Mouse (Mus musculus) kidney, embryonic 14.5 days (tissue): ENCODE measurements at regions not wholly inside any gene's neighbourhood (a gene's known extent, or its start where the extent isn't known, plus 50 kb on each side); places are given as distances from the start of the nearest gene placed in this dataset.

Source experiments
- ATAC-seq: fragments of 200-750 bp; cut with Nextera tagmentation; 2 replicates; pipeline ENCODE4 v1.8.0; 2017; ENCODE audit warnings: moderate number of reproducible peaks, mild to moderate bottlenecking, moderate TSS enrichment, moderate library complexity; ENCODE audit not compliant: low FRiP score, low TSS enrichment
- H3K27ac ChIP-seq: fragments of 300-500 bp; sonication (generic); 2 replicates; pipeline ENCODE4 v1.5.1; 2014; ENCODE audit warnings: low read depth, mild to moderate bottlenecking, low read length, moderate library complexity, mixed read lengths
- H3K27me3 ChIP-seq: fragments of 300-500 bp; sonication (generic); 2 replicates; pipeline ENCODE4 v1.6.1; 2014; ENCODE audit warnings: mild to moderate bottlenecking, low read length; ENCODE audit not compliant: control insufficient read depth, insufficient read depth
- H3K36me3 ChIP-seq: fragments of 300-500 bp; sonication (generic); 2 replicates; pipeline ENCODE4 v1.6.1; 2014; ENCODE audit warnings: low read length, mixed read lengths; ENCODE audit not compliant: control insufficient read depth, insufficient read depth
- H3K4me1 ChIP-seq: fragments of 300-500 bp; sonication (generic); 2 replicates; pipeline ENCODE4 v1.6.1; 2014; ENCODE audit warnings: low read length, mixed read lengths; ENCODE audit not compliant: control insufficient read depth, insufficient read depth
- H3K4me2 ChIP-seq: fragments of 300-500 bp; sonication (generic); replicated peaks from 2 replicates; pipeline ENCODE4 v1.6.1; 2014; ENCODE audit warnings: low read depth, mild to moderate bottlenecking, low read length
- H3K4me3 ChIP-seq: fragments of 300-500 bp; sonication (generic); 2 replicates; pipeline ENCODE4 v1.5.1; 2014; ENCODE audit warnings: mild to moderate bottlenecking, low read length
- H3K9ac ChIP-seq: fragments of 300-500 bp; sonication (generic); 2 replicates; pipeline ENCODE4 v1.6.1; 2014; ENCODE audit warnings: low read depth, mild to moderate bottlenecking, low read length, moderate library complexity
- H3K9me3 ChIP-seq: fragments of 300-500 bp; sonication (generic); 2 replicates; pipeline ENCODE4 v1.6.1; 2016; ENCODE audit warnings: low read length; ENCODE audit not compliant: control insufficient read depth
- WGBS: fragments of 180-500 bp; shearing (Covaris S2); extraction: QIAGEN DNeasy Blood & Tissue Kit; methylation state at CpG from one replicate; pipeline ENCODE4 v1.1.7; 2014; 5-methylcytosine and 5-hydroxymethylcytosine counted together

DNA sequence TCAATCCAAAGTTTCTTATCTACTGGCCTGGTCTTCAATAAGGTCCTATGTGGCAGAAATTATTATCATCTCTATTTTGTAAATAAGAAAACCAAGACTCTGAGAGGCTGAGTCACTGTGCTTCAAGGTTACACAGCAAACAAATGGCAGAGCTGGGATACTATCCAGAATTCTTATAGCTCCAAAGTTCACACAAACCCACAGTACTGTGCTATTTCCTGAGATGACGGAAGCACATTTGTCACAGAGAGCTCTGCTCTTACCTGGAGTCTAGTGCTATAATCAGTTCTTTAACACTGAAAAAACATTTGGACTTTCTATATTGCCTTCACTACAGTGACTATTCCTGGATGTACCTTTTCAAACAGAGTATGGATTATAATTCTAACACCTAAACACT lies 654.7 kb upstream of the Brinp1 start:
- Histone ChIP-seq H3K4me1 (no peaks in the 10 kb centered on the region), H3K27ac (no peak overlapping the region), H3K27me3 (no peaks in the 10 kb centered on the region), H3K9ac (no peak overlapping the region), H3K9me3 (no peaks in the 10 kb centered on the region), H3K4me3 (no peak overlapping the region), H3K4me2 (no peak overlapping the region), H3K36me3 (no peaks in the 10 kb centered on the region)
- no peak for ATAC-seq
- WGBS: 90% methylated on average over 1 of the region's 1 CpGs

DNA sequence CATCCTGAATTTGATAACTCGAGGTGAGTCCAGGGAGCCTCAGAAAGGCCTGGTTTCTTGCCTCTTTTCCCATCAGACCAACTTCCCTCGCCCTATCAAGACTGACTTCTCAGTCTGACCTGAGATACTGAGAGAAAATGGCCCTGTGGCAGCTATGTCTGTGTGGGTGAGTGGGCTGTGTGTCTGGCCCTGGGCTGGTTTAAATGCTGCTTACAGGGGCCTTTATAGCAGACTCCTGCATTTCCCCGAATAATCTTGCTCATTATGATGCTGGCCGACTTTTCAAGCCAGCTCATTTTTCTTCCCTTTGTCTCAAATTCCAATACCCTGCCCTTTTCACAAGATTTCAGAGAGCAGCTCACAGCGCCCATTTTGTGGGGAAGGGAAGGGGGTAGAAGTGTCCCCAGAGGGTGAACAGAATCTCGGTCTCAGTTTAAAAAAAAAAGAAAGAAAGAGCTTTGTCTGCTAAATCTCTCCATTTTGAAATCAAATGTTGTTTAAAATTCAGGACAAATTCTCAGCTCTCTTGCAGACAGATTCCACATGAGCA lies 642.9 kb upstream of the Brinp1 start:
- 65% methylated on average over 6 of the region's 6 CpGs for WGBS
- Histone ChIP-seq H3K4me1 (no peaks in the 10 kb centered on the region), H3K27ac (no peak overlapping the region), H3K4me2 (no peak overlapping the region), H3K9ac (no peak overlapping the region), H3K4me3 (no peak overlapping the region), H3K9me3 (no peaks in the 10 kb centered on the region), H3K27me3 (no peaks in the 10 kb centered on the region), H3K36me3 (no peaks in the 10 kb centered on the region)
- ATAC-seq: no peak

DNA sequence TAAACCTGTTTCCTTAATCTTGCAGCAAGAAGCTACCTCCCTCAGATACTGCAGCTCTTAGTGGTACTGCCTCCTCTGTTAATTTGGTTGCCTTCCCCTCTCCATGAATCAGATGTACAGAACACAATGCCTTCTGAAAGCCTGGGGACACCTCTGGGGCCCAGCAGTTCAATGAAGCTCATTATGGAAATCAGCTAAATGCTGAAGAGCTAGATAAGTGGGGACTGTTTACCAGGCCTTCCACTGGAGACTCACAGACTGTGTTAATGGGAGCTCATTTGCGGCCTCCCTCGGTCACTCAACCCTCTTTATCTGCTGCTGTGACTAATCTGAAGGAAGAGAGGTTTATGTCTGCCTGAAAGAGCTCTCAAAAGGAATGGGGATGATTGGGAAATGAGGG lies 639.8 kb upstream of the Brinp1 start:
- Histone ChIP-seq H3K4me1 (no peaks in the 10 kb centered on the region), H3K36me3 (no peaks in the 10 kb centered on the region), H3K27me3 (no peaks in the 10 kb centered on the region), H3K9ac (no peak overlapping the region), H3K27ac (no peak overlapping the region), H3K4me2 (no peak overlapping the region), H3K9me3 (no peaks in the 10 kb centered on the region), H3K4me3 (no peak overlapping the region)
- no peak for ATAC-seq
- 91% methylated on average over 2 of the region's 2 CpGs for WGBS

DNA sequence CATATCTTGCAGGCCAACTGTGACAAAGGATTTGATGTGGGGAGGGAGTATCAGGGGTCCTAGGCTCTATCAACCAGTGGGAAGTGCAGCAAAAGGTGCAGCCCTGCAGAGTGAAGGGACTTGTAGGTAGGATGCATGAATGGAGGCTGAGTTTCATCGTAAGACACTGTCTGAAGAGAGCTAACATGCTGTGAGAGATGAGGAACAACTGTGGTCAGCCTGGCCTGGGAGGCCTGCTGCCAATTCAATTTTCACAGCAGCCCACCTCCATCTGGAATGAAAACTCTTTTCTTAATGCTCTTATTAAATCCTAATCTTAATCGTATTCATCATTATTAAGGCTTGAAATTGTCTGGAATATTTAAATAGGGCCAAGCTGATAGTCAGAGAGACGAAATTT lies 622.1 kb upstream of the Brinp1 start:
- no peak for ATAC-seq
- WGBS: 83% methylated on average over 3 of the region's 3 CpGs
- H3K9ac ChIP-seq: no peak overlapping the region
- no peaks in the 10 kb centered on the region for H3K4me1 ChIP-seq
- H3K9me3 ChIP-seq: no peaks in the 10 kb centered on the region
- H3K4me2 ChIP-seq: no peak overlapping the region
- no peak overlapping the region for H3K4me3 ChIP-seq
- no peaks in the 10 kb centered on the region for H3K27me3 ChIP-seq
- H3K36me3 ChIP-seq: no peaks in the 10 kb centered on the region
- H3K27ac ChIP-seq: no peak overlapping the region

DNA sequence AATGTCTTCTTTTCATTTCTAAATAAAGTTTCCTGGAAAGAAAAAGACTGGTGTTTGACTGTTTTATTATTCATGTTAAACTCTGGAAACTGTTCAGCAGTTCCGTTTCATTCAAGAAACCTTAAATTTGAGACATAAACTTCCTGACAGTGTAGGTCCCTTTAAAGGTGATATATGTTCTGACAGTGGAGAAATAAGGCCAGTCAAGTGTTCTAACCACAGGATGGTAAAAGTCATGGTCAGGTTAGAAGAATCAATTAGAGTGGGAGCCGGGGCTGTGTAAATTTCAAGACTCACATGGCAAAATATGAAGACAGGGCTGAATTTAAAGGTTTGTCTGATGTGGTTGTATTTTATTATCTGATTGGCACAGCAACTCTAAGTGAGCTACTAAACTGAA lies 593.9 kb upstream of the Brinp1 start:
- H3K4me2 ChIP-seq: no peak overlapping the region
- ATAC-seq: peak; percentile 86; the same call in 1 of the 2 replicates
- no peak overlapping the region for H3K4me3 ChIP-seq
- H3K36me3 ChIP-seq: no peaks in the 10 kb centered on the region
- H3K27ac ChIP-seq: no peak overlapping the region
- no peaks in the 10 kb centered on the region for H3K27me3 ChIP-seq
- H3K9me3 ChIP-seq: no peaks in the 10 kb centered on the region
- H3K9ac ChIP-seq: no peak overlapping the region
- H3K4me1 ChIP-seq: no peaks in the 10 kb centered on the region
- 23% methylated on average over 2 of the region's 2 CpGs for WGBS

DNA sequence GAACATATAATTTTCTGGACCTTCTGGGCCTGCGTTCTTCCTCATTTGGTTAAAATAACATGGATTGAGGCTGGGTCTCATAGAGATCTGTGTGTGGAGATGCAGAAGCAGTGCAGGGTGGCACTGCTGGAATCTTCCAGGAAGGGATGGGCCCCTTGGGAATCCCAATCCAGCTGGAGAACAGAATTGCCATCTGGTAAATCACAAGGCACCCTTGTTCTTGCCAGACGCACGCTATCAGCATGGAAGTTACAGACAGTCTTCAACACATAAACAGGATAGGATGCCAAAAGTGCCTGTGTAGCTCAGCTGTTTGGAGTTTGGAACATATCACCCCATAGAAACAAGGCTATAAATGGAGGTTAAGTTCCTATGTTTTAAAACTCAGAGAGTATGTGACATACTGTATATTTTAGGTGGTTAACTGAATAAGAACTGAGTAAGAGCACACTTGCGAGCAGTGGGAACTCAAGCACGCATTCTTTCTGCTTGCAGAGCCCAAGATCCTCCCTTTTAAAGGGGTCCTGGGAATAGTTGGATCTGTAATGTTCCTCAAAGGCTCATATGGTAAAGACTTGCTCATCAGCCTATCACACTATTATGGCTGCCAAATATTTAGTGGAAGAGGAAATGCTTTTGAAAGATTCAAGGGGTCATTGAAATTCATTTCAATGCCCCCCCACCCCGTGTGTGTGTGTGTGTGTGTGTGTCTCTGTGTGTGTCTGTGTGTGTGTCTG lies 584.1 kb upstream of the Brinp1 start:
- Histone ChIP-seq H3K4me3 (no peak overlapping the region), H3K4me2 (no peak overlapping the region), H3K4me1 (no peaks in the 10 kb centered on the region), H3K36me3 (no peaks in the 10 kb centered on the region), H3K27me3 (no peaks in the 10 kb centered on the region), H3K27ac (no peak overlapping the region), H3K9me3 (no peaks in the 10 kb centered on the region), H3K9ac (no peak overlapping the region)
- 79% methylated on average over 6 of the region's 6 CpGs for WGBS
- ATAC-seq: no peak

DNA sequence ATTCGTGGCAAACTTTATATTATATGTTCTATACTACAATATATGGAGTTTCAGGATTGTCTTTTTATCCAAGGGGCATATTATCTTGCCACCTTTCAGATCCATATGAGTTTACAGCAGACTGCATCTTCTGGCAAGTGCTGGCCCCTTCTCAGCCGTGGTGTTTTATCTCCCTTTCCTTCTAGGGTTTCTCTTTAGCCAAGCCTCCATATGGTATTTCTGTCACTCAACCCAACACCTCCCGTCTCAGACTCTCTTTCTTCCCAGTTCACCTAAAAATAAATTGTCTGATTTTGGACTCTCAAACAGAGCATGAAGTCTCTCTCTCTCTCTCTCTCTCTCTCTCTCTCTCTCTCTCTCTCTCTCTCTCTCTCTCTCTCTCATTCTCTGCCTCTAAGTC lies 578.9 kb upstream of the Brinp1 start:
- ATAC-seq: no peak

DNA sequence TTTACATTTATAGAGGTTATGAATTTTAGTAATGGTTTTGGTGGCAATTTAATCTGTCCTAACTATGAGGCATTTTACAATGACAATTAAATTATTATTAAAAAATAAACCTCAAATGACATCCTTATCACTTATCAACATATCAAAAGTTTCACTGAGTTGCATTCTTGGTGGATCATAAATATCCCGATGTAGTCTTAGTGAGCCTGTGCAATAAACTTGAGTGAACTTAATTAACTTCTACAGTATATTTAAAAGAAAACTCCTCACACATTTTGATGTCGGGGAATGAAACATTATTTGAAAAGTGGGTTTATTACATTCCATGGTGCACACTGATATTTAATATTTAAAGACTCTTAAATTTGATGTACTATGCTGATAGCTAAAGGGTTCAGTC lies 568.9 kb upstream of the Brinp1 start:
- Histone ChIP-seq H3K27ac (no peak overlapping the region), H3K4me2 (no peak overlapping the region), H3K4me3 (no peak overlapping the region), H3K9ac (no peak overlapping the region), H3K36me3 (no peaks in the 10 kb centered on the region), H3K9me3 (no peaks in the 10 kb centered on the region), H3K27me3 (no peaks in the 10 kb centered on the region), H3K4me1 (no peaks in the 10 kb centered on the region)
- 57% methylated on average over 2 of the region's 2 CpGs for WGBS
- peak; percentile 52; the same call in 1 of the 2 replicates for ATAC-seq

More for the DNA sequence above, 578.9 kb upstream of the Brinp1 start:
- no peak overlapping the region for H3K27ac ChIP-seq
- H3K9ac ChIP-seq: no peak overlapping the region
- no peaks in the 10 kb centered on the region for H3K27me3 ChIP-seq
- WGBS: 42% methylated on average over 3 of the region's 3 CpGs
- no peaks in the 10 kb centered on the region for H3K9me3 ChIP-seq
- H3K4me3 ChIP-seq: no peak overlapping the region
- no peaks in the 10 kb centered on the region for H3K4me1 ChIP-seq
- no peaks in the 10 kb centered on the region for H3K36me3 ChIP-seq
- no peak overlapping the region for H3K4me2 ChIP-seq

DNA sequence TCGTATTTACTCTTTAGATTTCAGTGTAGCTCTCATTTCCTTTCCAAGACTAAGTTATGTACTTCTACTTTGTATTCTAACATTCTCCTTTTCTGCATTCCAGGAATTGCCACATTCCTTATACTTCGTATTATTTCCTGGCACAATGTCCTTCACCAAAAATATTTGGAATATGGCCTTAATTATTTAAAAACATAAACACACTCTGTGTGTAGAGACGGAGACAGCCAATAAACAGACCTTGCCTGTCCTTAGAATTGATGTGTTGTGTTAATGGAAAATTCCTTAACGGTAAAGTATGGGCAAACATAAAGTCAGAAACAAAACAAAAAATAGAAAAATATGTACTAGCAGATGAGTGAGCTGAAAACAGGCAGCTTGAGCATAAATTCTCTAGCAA lies 554.1 kb upstream of the Brinp1 start:
- no peaks in the 10 kb centered on the region for H3K4me1 ChIP-seq
- no peak for ATAC-seq
- H3K4me3 ChIP-seq: no peak overlapping the region
- no peak overlapping the region for H3K4me2 ChIP-seq
- no peaks in the 10 kb centered on the region for H3K9me3 ChIP-seq
- no peaks in the 10 kb centered on the region for H3K36me3 ChIP-seq
- no peaks in the 10 kb centered on the region for H3K27me3 ChIP-seq
- H3K9ac ChIP-seq: no peak overlapping the region
- WGBS: 73% methylated on average over 4 of the region's 4 CpGs
- no peak overlapping the region for H3K27ac ChIP-seq
